Mouse (Mus musculus) MEL (cell line): ENCODE data around the gene Rgl1. TPM values are rescaled to one million over a fixed set of nuclear protein-coding genes. Genes with fewer than 3 reads are reported as not detected.

Experiments used
- DNase-seq: peaks from one replicate; pipeline ENCODE4 v3.0.0; 2011; ENCODE audit warnings: low read depth, low spot score
- H3K27ac ChIP-seq: 2 replicates; pipeline ENCODE4 v1.5.1; 2012; ENCODE audit warnings: low read depth, mild to moderate bottlenecking, control low read depth, low read length, moderate library complexity; ENCODE audit not compliant: control insufficient read depth
- H3K27me3 ChIP-seq, 2 experiments: fragments of 150-350 bp in 1 of 2; sonication (generic) in 1 of 2; 2 replicates each; pipeline ENCODE4 v1.6.1; 2012; ENCODE audit warnings: low read length in 2 of 2, mild to moderate bottlenecking in 2 of 2, improper control_type of control experiment in 1 of 2, moderate library complexity in 1 of 2; ENCODE audit not compliant: insufficient read depth in 2 of 2, control insufficient read depth in 1 of 2
- H3K36me3 ChIP-seq, 2 experiments: 2 replicates each; pipeline ENCODE4 v1.6.1; 2012 to 2014; ENCODE audit warnings: low read length in 2 of 2, improper control_type of control experiment in 1 of 2, inconsistent platforms in 1 of 2, mild to moderate bottlenecking in 1 of 2; ENCODE audit not compliant: insufficient read depth in 2 of 2, control insufficient read depth in 1 of 2
- H3K4me1 ChIP-seq, 2 experiments: fragments of 150-350 bp in 1 of 2; sonication (generic) in 1 of 2; 2 replicates each; pipeline ENCODE4 v1.6.1; 2012; ENCODE audit warnings: low read length in 2 of 2, improper control_type of control experiment in 1 of 2, mild to moderate bottlenecking in 1 of 2; ENCODE audit not compliant: insufficient read depth in 2 of 2, control insufficient read depth in 1 of 2
- H3K4me3 ChIP-seq, 2 experiments: fragments of 150-350 bp in 1 of 2; sonication (generic) in 1 of 2; 2 replicates each; pipeline ENCODE4 v1.5.1; 2012; ENCODE audit warnings: low read depth in 2 of 2, low read length in 2 of 2, mild to moderate bottlenecking in 2 of 2, moderate library complexity in 2 of 2, control low read depth in 1 of 2, improper control_type of control experiment in 1 of 2; ENCODE audit not compliant: control insufficient read depth in 1 of 2, insufficient read depth in 1 of 2
- H3K79me2 ChIP-seq: 2 replicates; pipeline ENCODE4 v1.6.1; 2012; ENCODE audit warnings: mild to moderate bottlenecking, low read length, moderate library complexity; ENCODE audit not compliant: control insufficient read depth, poor library complexity, insufficient read depth
- H3K9ac ChIP-seq: 2 replicates; pipeline ENCODE4 v1.6.1; 2012; ENCODE audit warnings: low read depth, mild to moderate bottlenecking, control low read depth, low read length, moderate library complexity; ENCODE audit not compliant: control insufficient read depth, poor library complexity, severe bottlenecking
- H3K9me3 ChIP-seq: fragments of 150-350 bp; sonication (generic); replicated peaks from 2 replicates; pipeline ENCODE4 v1.6.1; 2012; ENCODE audit warnings: mild to moderate bottlenecking, low read length, improper control_type of control experiment, moderate library complexity; ENCODE audit not compliant: insufficient read depth
- BHLHE40 ChIP-seq: IDR thresholded peaks from 2 replicates; pipeline ENCODE4 v1.6.1; 2012; ENCODE audit warnings: low read depth, mild to moderate bottlenecking, inconsistent platforms, low read length, improper control_type of control experiment, borderline replicate concordance
- CHD1 ChIP-seq: IDR thresholded peaks from 2 replicates; pipeline ENCODE4 v1.6.1; 2012; ENCODE audit warnings: low read depth, mild to moderate bottlenecking, inconsistent platforms, low read length, improper control_type of control experiment
- EP300 ChIP-seq, 2 experiments: IDR thresholded peaks; 2 replicates each; pipeline ENCODE4 v1.6.1; 2011; ENCODE audit warnings: improper control_type of control experiment in 2 of 2, low read length in 2 of 2, low read depth in 1 of 2, mild to moderate bottlenecking in 1 of 2
- ETS1 ChIP-seq: IDR thresholded peaks from 2 replicates; pipeline ENCODE4 v1.6.1; 2012; ENCODE audit warnings: low read depth, mild to moderate bottlenecking, inconsistent platforms, low read length, improper control_type of control experiment, moderate library complexity
- KAT2A ChIP-seq: conservative IDR thresholded peaks from 2 replicates; pipeline ENCODE4 v1.6.1; 2012; ENCODE audit warnings: low read depth, low read length, improper control_type of control experiment, inconsistent platforms
- MAZ ChIP-seq: IDR thresholded peaks from 2 replicates; pipeline ENCODE4 v1.6.1; 2012; ENCODE audit warnings: low read depth, mild to moderate bottlenecking, inconsistent platforms, low read length, improper control_type of control experiment
- MEF2A ChIP-seq: IDR thresholded peaks from 2 replicates; pipeline ENCODE4 v1.6.1; 2014; ENCODE audit warnings: low read depth, mild to moderate bottlenecking, inconsistent platforms, low read length, improper control_type of control experiment; ENCODE audit not compliant: poor library complexity, insufficient replicate concordance, severe bottlenecking; ENCODE audit errors: extremely low read depth
- MYB ChIP-seq: IDR thresholded peaks from 2 replicates; pipeline ENCODE4 v1.6.1; 2011; ENCODE audit warnings: mild to moderate bottlenecking, low read depth, low read length, improper control_type of control experiment
- NELFE ChIP-seq: IDR thresholded peaks from 2 replicates; pipeline ENCODE4 v1.6.1; 2011; ENCODE audit warnings: low read depth, low read length, improper control_type of control experiment
- POLR2AphosphoS5 ChIP-seq: IDR thresholded peaks from 2 replicates; pipeline ENCODE4 v1.6.1; 2012; ENCODE audit warnings: low read depth, borderline replicate concordance, mild to moderate bottlenecking, inconsistent platforms, low read length, moderate library complexity, mixed read lengths
- RAD21 ChIP-seq: IDR thresholded peaks from 2 replicates; pipeline ENCODE4 v1.6.1; 2011; ENCODE audit warnings: mild to moderate bottlenecking, low read depth, low read length, improper control_type of control experiment
- RCOR1 ChIP-seq: IDR thresholded peaks from 2 replicates; pipeline ENCODE4 v1.6.1; 2012; ENCODE audit warnings: low read depth, mild to moderate bottlenecking, inconsistent platforms, low read length, improper control_type of control experiment
- SIN3A ChIP-seq: IDR thresholded peaks from 2 replicates; pipeline ENCODE4 v1.6.1; 2012; ENCODE audit warnings: low read length, improper control_type of control experiment, inconsistent platforms
- SMC3 ChIP-seq: IDR thresholded peaks from 2 replicates; pipeline ENCODE4 v1.6.1; 2011; ENCODE audit warnings: low read depth, low read length, improper control_type of control experiment
- TAL1 ChIP-seq: IDR thresholded peaks from 2 replicates; pipeline ENCODE4 v1.6.1; 2012; ENCODE audit warnings: mild to moderate bottlenecking, inconsistent platforms, low read length, moderate library complexity, mixed read lengths
- TCF12 ChIP-seq: IDR thresholded peaks from 2 replicates; pipeline ENCODE4 v1.6.1; 2014; ENCODE audit warnings: low read depth, mild to moderate bottlenecking, inconsistent platforms, low read length, improper control_type of control experiment, moderate library complexity
- UBTF ChIP-seq: IDR thresholded peaks from 2 replicates; pipeline ENCODE4 v1.6.1; 2012; ENCODE audit warnings: low read depth, mild to moderate bottlenecking, inconsistent platforms, low read length, improper control_type of control experiment, moderate library complexity, borderline replicate concordance; ENCODE audit not compliant: insufficient read depth
- USF1 ChIP-seq: IDR thresholded peaks from 2 replicates; pipeline ENCODE4 v1.6.1; 2014; ENCODE audit warnings: low read depth, mild to moderate bottlenecking, inconsistent platforms, low read length, improper control_type of control experiment, moderate library complexity
- USF2 ChIP-seq, 2 experiments: IDR thresholded peaks; 2 replicates each; pipeline ENCODE4 v1.6.1; 2011 to 2012; ENCODE audit warnings: improper control_type of control experiment in 2 of 2, low read length in 2 of 2, borderline replicate concordance in 1 of 2, inconsistent platforms in 1 of 2, low read depth in 1 of 2, mild to moderate bottlenecking in 1 of 2; ENCODE audit not compliant: insufficient read depth in 1 of 2
- ZMIZ1 ChIP-seq: IDR thresholded peaks from 2 replicates; pipeline ENCODE4 v1.6.1; 2012; ENCODE audit warnings: low read depth, mild to moderate bottlenecking, inconsistent platforms, low read length, improper control_type of control experiment, moderate library complexity
- ZNF384 ChIP-seq: IDR thresholded peaks from 2 replicates; pipeline ENCODE4 v1.6.1; 2012; ENCODE audit warnings: low read depth, mild to moderate bottlenecking, inconsistent platforms, low read length, improper control_type of control experiment
- polyA plus RNA-seq, 2 experiments: library from polyadenylated mRNA; stranded (reverse) in 1 of 2; unstranded in 1 of 2; fragments of >175 nt in 1 of 2; fragments of >200 nt in 1 of 2; gene quantifications; 2 replicates each; pipeline versions ENCODE4 v1.2.1 to v1.2.4; 2012; ENCODE audit warnings: low replicate concordance in 2 of 2, low read depth in 1 of 2; ENCODE audit not compliant: insufficient read length in 2 of 2, insufficient read depth in 1 of 2, missing spikeins in 1 of 2
- total RNA-seq: library from RNA; depleted of rRNA; stranded (reverse); fragments of 300-350 nt; gene quantifications from 2 replicates; pipeline ENCODE4 v1.2.3, GENCODE M21; 2012

Gene Rgl1
- total and polyA plus RNA-seq, 3 experiments, result 0.12 to 0.39 TPM; not detected in 1

- TF ChIP-seq SIN3A (no peak), MEF2A (no peak), MYB (no peak), UBTF (no peak)
Measured at GRCm38 (mm10) chr1:152746426-152746825, 19.7 kb downstream of the Rgl1 start (continued).

GRCm38 (mm10) chr1:152743095-152743826, 22.9 kb downstream of the Rgl1 start:
- Histone ChIP-seq H3K4me3 (no peak overlapping the region), H3K9me3 (no peaks in the 10 kb centered on the region), H3K27ac (no peak overlapping the region), H3K27me3 (peaks cover 3 to 16% of the 10 kb centered on the region in 2 experiments), H3K79me2 (no peaks in the 10 kb centered on the region), H3K36me3 (no peaks in the 10 kb centered on the region), H3K9ac (no peak overlapping the region), H3K4me1 (no peaks in the 10 kb centered on the region)
- no peak for DNase-seq
- TF ChIP-seq SMC3 (no peak), TCF12 (no peak), MAZ (no peak), KAT2A (no peak), RAD21 (no peak), USF2 (IDR thresholded peaks at IDR 0.05; ENCODE audit: borderline replicate concordance in 1 of 2, insufficient read depth in 1 of 2, low read depth in 1 of 2, low read length in 2 of 2) (no peak), EP300 (IDR thresholded peaks at IDR 0.05; ENCODE audit: low read depth in 1 of 2, low read length in 2 of 2) (no peak), USF1 (no peak), BHLHE40 (no peak), NELFE (no peak), CHD1 (no peak), POLR2AphosphoS5 (no peak), ZMIZ1 (no peak), ZNF384 (no peak), TAL1 (no peak), RCOR1 (no peak), ETS1 (no peak)
